Mouse (Mus musculus) CH12.LX (cell line): ENCODE data around the gene Tm7sf2.

Source experiments
- CTCF ChIP-seq, 2 experiments: IDR thresholded peaks in 1 of 2; conservative IDR thresholded peaks in 1 of 2; 2 replicates each; pipeline ENCODE4 v1.5.1; 2011 to 2012; ENCODE audit warnings: low read depth in 2 of 2, low read length in 2 of 2, improper control_type of control experiment in 1 of 2, inconsistent platforms in 1 of 2, mild to moderate bottlenecking in 1 of 2, moderate library complexity in 1 of 2
- POLR2A ChIP-seq: IDR thresholded peaks from 2 replicates; pipeline ENCODE4 v1.6.1; 2011; ENCODE audit warnings: low read depth, mild to moderate bottlenecking, improper control_type of control experiment, low read length
- SIN3A ChIP-seq: IDR thresholded peaks from 2 replicates; pipeline ENCODE4 v1.6.1; 2012; ENCODE audit warnings: low read length, improper control_type of control experiment, inconsistent platforms
- UBTF ChIP-seq: IDR thresholded peaks from 2 replicates; pipeline ENCODE4 v1.6.1; 2012; ENCODE audit warnings: low read depth, mild to moderate bottlenecking, inconsistent platforms, low read length, improper control_type of control experiment, moderate library complexity
- ZC3H11A ChIP-seq: IDR thresholded peaks from 2 replicates; pipeline ENCODE4 v1.6.1; 2012; ENCODE audit warnings: low read depth, mild to moderate bottlenecking, inconsistent platforms, low read length, improper control_type of control experiment

GRCm38 (mm10) chr19:6097847-6098246, 29.7 kb upstream of the Tm7sf2 start:
- TF ChIP-seq CTCF (conservative IDR thresholded peaks at IDR 0.05 in 1 of 2, IDR thresholded peaks at IDR 0.05 in 1 of 2; ENCODE audit: low read depth in 2 of 2, low read length in 2 of 2) (no peak), UBTF (no peak), POLR2A (no peak), ZC3H11A (no peak), SIN3A (no peak)
